Mouse (Mus musculus): ENCODE results near the gene Tprkb. TPM values are rescaled to one million over a fixed set of nuclear protein-coding genes. Genes with fewer than 3 reads are reported as not detected.
"Not testable (repeated sequence)": the region's sequence is repeated elsewhere in the genome, so short reads cannot be mapped to it uniquely, and the experiment has no call there.

Gene Tprkb
- polyA plus RNA-seq, 1 experiment from 2014 or later = 33.8 TPM

GRCm38 (mm10) chr6:85929312-85929711 lies 17.6 kb downstream of the Tprkb start:
- Histone ChIP-seq H3K4me1 (replicated peaks; ENCODE audit: control insufficient read depth, insufficient read depth, low read length) (no peaks in the 10 kb centered on the region), H3K4me2 (ENCODE audit: low read depth, low read length) (no peak overlapping the region), H3K9ac (ENCODE audit: low read length) (no peak overlapping the region), H3K27ac (ENCODE audit: low read length) (no peak overlapping the region), H3K27me3 (ENCODE audit: control insufficient read depth, insufficient read depth, low read depth, low read length) (no peaks in the 10 kb centered on the region), H3K36me3 (ENCODE audit: control insufficient read depth, insufficient read depth, low read length) (peaks cover 28% of the 10 kb centered on the region), H3K4me3 (ENCODE audit: low read length) (no peak overlapping the region), H3K9me3 (ENCODE audit: control insufficient read depth, low read length) (no peaks in the 10 kb centered on the region)
- WGBS = 68% methylated on average over 1 of the region's 1 CpGs
- ATAC-seq (ENCODE audit: low read depth) = no peak

GRCm38 (mm10) chr6:85934047-85934446 lies 22.4 kb downstream of the Tprkb start:
- WGBS = 75% methylated on average over 8 of the region's 8 CpGs
- Histone ChIP-seq H3K9ac (ENCODE audit: low read length) (no peak overlapping the region), H3K36me3 (ENCODE audit: control insufficient read depth, insufficient read depth, low read length) (peaks cover 6% of the 10 kb centered on the region; the same call in 1 of the 2 replicates), H3K4me1 (replicated peaks; ENCODE audit: control insufficient read depth, insufficient read depth, low read length) (peaks cover 2% of the 10 kb centered on the region), H3K9me3 (ENCODE audit: control insufficient read depth, low read length) (no peaks in the 10 kb centered on the region), H3K4me2 (ENCODE audit: low read depth, low read length) (no peak overlapping the region), H3K27ac (ENCODE audit: low read length) (no peak overlapping the region), H3K27me3 (ENCODE audit: control insufficient read depth, insufficient read depth, low read depth, low read length) (no peaks in the 10 kb centered on the region), H3K4me3 (ENCODE audit: low read length) (no peak overlapping the region)
- ATAC-seq (ENCODE audit: low read depth) = no peak

GRCm38 (mm10) chr6:85935646-85936045 lies 24.0 kb downstream of the Tprkb start:
- WGBS = 64% methylated on average over 3 of the region's 3 CpGs
- no peak for ATAC-seq (ENCODE audit: low read depth)
- Histone ChIP-seq H3K36me3 (ENCODE audit: control insufficient read depth, insufficient read depth, low read length) (no peaks in the 10 kb centered on the region), H3K9me3 (ENCODE audit: control insufficient read depth, low read length) (no peaks in the 10 kb centered on the region), H3K27me3 (ENCODE audit: control insufficient read depth, insufficient read depth, low read depth, low read length) (no peaks in the 10 kb centered on the region), H3K27ac (ENCODE audit: low read length) (no peak overlapping the region), H3K9ac (ENCODE audit: low read length) (no peak overlapping the region), H3K4me1 (replicated peaks; ENCODE audit: control insufficient read depth, insufficient read depth, low read length) (peaks cover 2% of the 10 kb centered on the region), H3K4me2 (ENCODE audit: low read depth, low read length) (no peak overlapping the region), H3K4me3 (ENCODE audit: low read length) (no peak overlapping the region)

- H3K9ac ChIP-seq (ENCODE audit: low read length) = peak overlapping the region; percentile 76
- WGBS = 1% methylated on average over 47 of the region's 50 CpGs
- peak; percentile 98 for ATAC-seq (ENCODE audit: low read depth)
Measured at GRCm38 (mm10) chr6:85936508-85937465, 25.1 kb downstream of the Tprkb start.

GRCm38 (mm10) chr6:85938701-85939100 lies 27.0 kb downstream of the Tprkb start:
- H3K36me3 ChIP-seq (ENCODE audit: control insufficient read depth, insufficient read depth, low read length) = peaks cover 10% of the 10 kb centered on the region
- no peak for ATAC-seq (ENCODE audit: low read depth)
- H3K9ac ChIP-seq (ENCODE audit: low read length) = no peak overlapping the region
- H3K4me2 ChIP-seq (ENCODE audit: low read depth, low read length) = no peak overlapping the region
- H3K4me3 ChIP-seq (ENCODE audit: low read length) = no peak overlapping the region
- WGBS = 62% methylated on average over 10 of the region's 10 CpGs
- no peak overlapping the region for H3K27ac ChIP-seq (ENCODE audit: low read length)
- H3K9me3 ChIP-seq (ENCODE audit: control insufficient read depth, low read length) = no peaks in the 10 kb centered on the region
- H3K27me3 ChIP-seq (ENCODE audit: control insufficient read depth, insufficient read depth, low read depth, low read length) = no peaks in the 10 kb centered on the region
- peaks cover 2% of the 10 kb centered on the region for H3K4me1 ChIP-seq (replicated peaks; ENCODE audit: control insufficient read depth, insufficient read depth, low read length)

More at GRCm38 (mm10) chr6:85936508-85937465, 25.1 kb downstream of the Tprkb start:
- Histone ChIP-seq H3K4me2 (ENCODE audit: low read depth, low read length) (peak overlapping the region; percentile 70), H3K4me3 (ENCODE audit: low read length) (peak overlapping the region; percentile 56), H3K27ac (ENCODE audit: low read length) (peak overlapping the region; percentile 74)
- not testable (repeated sequence) for H3K9me3 ChIP-seq (ENCODE audit: control insufficient read depth, low read length); H3K27me3 ChIP-seq (ENCODE audit: control insufficient read depth, insufficient read depth, low read depth, low read length); H3K36me3 ChIP-seq (ENCODE audit: control insufficient read depth, insufficient read depth, low read length); H3K4me1 ChIP-seq (replicated peaks; ENCODE audit: control insufficient read depth, insufficient read depth, low read length)

GRCm38 (mm10) chr6:85942469-85942868 lies 30.8 kb downstream of the Tprkb start:
- no peaks in the 10 kb centered on the region for H3K27me3 ChIP-seq (ENCODE audit: control insufficient read depth, insufficient read depth, low read depth, low read length)
- H3K4me2 ChIP-seq (ENCODE audit: low read depth, low read length) = no peak overlapping the region
- 95% methylated on average over 3 of the region's 3 CpGs for WGBS
- H3K36me3 ChIP-seq (ENCODE audit: control insufficient read depth, insufficient read depth, low read length) = peaks cover 34% of the 10 kb centered on the region
- H3K9ac ChIP-seq (ENCODE audit: low read length) = no peak overlapping the region
- no peaks in the 10 kb centered on the region for H3K9me3 ChIP-seq (ENCODE audit: control insufficient read depth, low read length)
- no peak overlapping the region for H3K4me3 ChIP-seq (ENCODE audit: low read length)
- no peaks in the 10 kb centered on the region; the same call in 1 of the 2 replicates for H3K4me1 ChIP-seq (replicated peaks; ENCODE audit: control insufficient read depth, insufficient read depth, low read length)
- H3K27ac ChIP-seq (ENCODE audit: low read length) = no peak overlapping the region
- no peak for ATAC-seq (ENCODE audit: low read depth)

GRCm38 (mm10) chr6:85948549-85948948 lies 36.9 kb downstream of the Tprkb start:
- H3K4me1 ChIP-seq (replicated peaks; ENCODE audit: control insufficient read depth, insufficient read depth, low read length) = no peaks in the 10 kb centered on the region
- H3K36me3 ChIP-seq (ENCODE audit: control insufficient read depth, insufficient read depth, low read length) = peaks cover 54% of the 10 kb centered on the region
- no peak for ATAC-seq (ENCODE audit: low read depth)
- H3K27ac ChIP-seq (ENCODE audit: low read length) = no peak overlapping the region
- no peak overlapping the region for H3K9ac ChIP-seq (ENCODE audit: low read length)
- no peak overlapping the region for H3K4me3 ChIP-seq (ENCODE audit: low read length)
- no peaks in the 10 kb centered on the region for H3K27me3 ChIP-seq (ENCODE audit: control insufficient read depth, insufficient read depth, low read depth, low read length)
- 88% methylated on average over 6 of the region's 6 CpGs for whole genome bisulfite sequencing
- no peak overlapping the region for H3K4me2 ChIP-seq (ENCODE audit: low read depth, low read length)
- no peaks in the 10 kb centered on the region for H3K9me3 ChIP-seq (ENCODE audit: control insufficient read depth, low read length)

GRCm38 (mm10) chr6:85957581-85957980 lies 45.9 kb downstream of the Tprkb start:
- Histone ChIP-seq H3K4me3 (ENCODE audit: low read length) (no peak overlapping the region), H3K27me3 (ENCODE audit: control insufficient read depth, insufficient read depth, low read depth, low read length) (no peaks in the 10 kb centered on the region), H3K27ac (ENCODE audit: low read length) (no peak overlapping the region), H3K9me3 (ENCODE audit: control insufficient read depth, low read length) (no peaks in the 10 kb centered on the region), H3K4me2 (ENCODE audit: low read depth, low read length) (no peak overlapping the region), H3K4me1 (replicated peaks; ENCODE audit: control insufficient read depth, insufficient read depth, low read length) (peaks cover 9% of the 10 kb centered on the region), H3K36me3 (ENCODE audit: control insufficient read depth, insufficient read depth, low read length) (peaks cover 33% of the 10 kb centered on the region), H3K9ac (ENCODE audit: low read length) (no peak overlapping the region)
- 56% methylated on average over 3 of the region's 3 CpGs for WGBS
- no peak for ATAC-seq (ENCODE audit: low read depth)
